ENCODE assay signal across 8 mouse cellular contexts in the genomic region with DNA sequence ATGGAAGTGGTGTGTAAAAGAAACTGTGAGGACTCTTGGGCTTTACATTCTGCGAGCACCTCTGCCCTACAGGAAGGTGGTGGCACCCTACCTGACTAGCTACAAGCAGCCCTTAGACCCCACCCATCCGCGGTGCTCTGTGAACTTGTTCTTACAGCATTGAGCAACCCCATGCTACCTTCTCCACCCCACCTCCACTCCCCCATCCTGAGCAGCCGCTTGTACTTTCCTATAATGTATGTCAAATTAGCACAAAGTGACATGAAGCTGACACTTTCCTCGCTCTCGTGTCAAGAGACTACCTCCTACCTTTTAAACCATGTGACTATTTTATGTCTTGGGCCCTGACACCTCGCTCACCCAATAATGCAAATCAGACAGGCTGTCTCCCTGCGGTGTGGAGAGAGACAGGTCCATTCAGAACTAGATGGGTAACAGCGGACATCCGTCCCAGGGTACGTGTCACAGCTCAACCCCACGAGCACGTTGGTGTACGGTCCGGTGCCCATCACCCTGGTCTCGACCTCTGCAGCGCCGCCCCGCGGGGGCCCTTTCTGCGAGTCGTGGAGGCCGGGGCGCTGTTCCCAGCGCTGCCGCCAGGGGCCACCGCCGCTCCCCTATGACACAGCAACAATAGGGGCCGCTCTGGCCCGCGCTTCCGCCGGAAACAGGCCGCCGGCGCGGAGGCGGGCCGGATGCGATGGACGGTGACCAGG. TPM values are rescaled to one million over a fixed set of nuclear protein-coding genes. Genes with fewer than 3 reads are reported as not detected.
A peak's percentile ranks its signal among the peaks of the same experiment; 100 is the strongest.
DNase-seq lines count a peak whose midpoint lies in the region; ATAC-seq lines count a peak whose summit lies in the region.

A gene (plus strand): TSS at position 680 of the 716 bp plus-strand sequence.

- no peaks in the 10 kb centered on the region for H3K9me3 ChIP-seq in hindbrain, embryonic 12.5 days (replicated peaks)

- 4% methylated on average over 41 of the region's 41 CpGs for WGBS in hindbrain, embryonic 12.5 days

- peak within 1 kb of the TSS; percentile 98 for H3K9ac ChIP-seq in hindbrain, embryonic 12.5 days

- H3K4me1 ChIP-seq in hindbrain, embryonic 12.5 days = peaks cover 16% of the 10 kb centered on the region

- H3K36me3 ChIP-seq in hindbrain, embryonic 12.5 days = peaks cover 32% of the 10 kb centered on the region

- peak; percentile 99 for DNase-seq in Muller cell, postnatal 12 days (ENCODE audit: inconsistent ontology term)
- DNase-seq in cerebellum, adult 9-11 months = peak; percentile 98
- DNase-seq in frontal cortex, postnatal 10 days (ENCODE audit: low spot score in 2 of 2) = peak; percentile 95 to 97
- DNase-seq in layer of hippocampus, postnatal 14 days (ENCODE audit: low spot score in 2 of 2) = peak; percentile 97
- peak; percentile 97 for DNase-seq in lung, postnatal 14 days
- peak; percentile 91 for DNase-seq in retina, adult 2 months (ENCODE audit: low read depth, low spot score)
- peak; percentile 97 to 98 for DNase-seq in thymus, postnatal 36 days

- H3K4me3 ChIP-seq in hindbrain, embryonic 12.5 days = peak within 1 kb of the TSS; percentile 98

- H3K27ac ChIP-seq in hindbrain, embryonic 12.5 days = peak within 1 kb of the TSS; percentile 93

- peak within 1 kb of the TSS; percentile 99 for H3K4me2 ChIP-seq in hindbrain, embryonic 12.5 days (replicated peaks)

- H3K27me3 ChIP-seq in hindbrain, embryonic 12.5 days = no peaks in the 10 kb centered on the region

- peak; percentile 99 for ATAC-seq in hindbrain, embryonic 12.5 days (ENCODE audit: low FRiP score)

RNA-seq across cellular contexts. Expression of the gene that starts here (rescaled TPM):
- polyA plus RNA-seq in hindbrain, embryonic 12.5 days (2016; fragmentation: Nextera tagmentation; extraction: Ambion mirVana) = 198 and 200 TPM in 2 replicates
- total RNA-seq in layer of hippocampus, postnatal 14 days (2021) = 100 to 1,000 TPM in 1 of 2 experiments, 10 to 100 TPM in 1; 98.4 to 104 TPM

Comparison
In these comparisons a context has a peak if more than half of its experiments do, and no peak if none do; other contexts are left out.
1. Peak in every context shown above with its lines: DNase-seq, ATAC-seq, H3K4me3 ChIP-seq and H3K27ac ChIP-seq.